Mouse (Mus musculus) urinary bladder, postnatal 14 days (tissue): ENCODE data around the gene Oprm1.

ENCODE experiments used
- DNase-seq: peaks from one replicate; pipeline ENCODE4 v3.0.0; 2021; ENCODE audit warnings: low spot score

The Oprm1 gene

GRCm38 (mm10) chr10:6895796-6896195 is 137.5 kb downstream of the Oprm1 start:
- no peak for DNase-seq

DNA sequence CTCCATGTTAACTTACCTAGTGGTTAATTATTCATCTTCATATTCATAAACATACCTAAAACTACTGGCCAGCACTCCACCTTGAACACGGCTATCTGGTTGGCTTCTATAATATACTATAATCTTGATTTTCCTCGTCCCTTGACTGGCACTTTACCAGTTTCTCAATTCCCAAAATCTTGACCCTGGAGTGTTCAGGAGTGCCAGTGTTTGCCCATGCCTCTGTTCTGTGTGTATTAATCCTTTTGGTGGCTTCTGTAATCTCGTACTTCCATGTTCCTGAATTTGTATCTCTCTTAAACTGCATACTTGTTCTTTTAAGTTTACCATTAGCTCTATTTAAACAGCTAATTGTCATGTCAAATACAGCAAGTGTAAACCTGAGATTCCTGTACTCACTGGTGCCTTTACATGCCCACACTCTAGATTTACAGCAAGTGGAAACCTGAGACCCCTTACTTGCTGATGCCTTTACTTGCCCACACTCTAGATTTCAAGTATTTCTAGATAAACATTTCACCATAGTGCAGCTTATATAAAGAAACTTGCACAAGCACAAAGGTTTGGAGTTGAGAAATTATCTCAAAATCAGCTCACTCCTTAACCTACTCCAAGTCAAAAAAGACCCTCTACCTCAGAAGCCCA is 138.5 kb downstream of the Oprm1 start:
- DNase-seq = no peak

GRCm38 (mm10) chr10:6900126-6900525 is 141.8 kb downstream of the Oprm1 start:
- no peak for DNase-seq

DNA sequence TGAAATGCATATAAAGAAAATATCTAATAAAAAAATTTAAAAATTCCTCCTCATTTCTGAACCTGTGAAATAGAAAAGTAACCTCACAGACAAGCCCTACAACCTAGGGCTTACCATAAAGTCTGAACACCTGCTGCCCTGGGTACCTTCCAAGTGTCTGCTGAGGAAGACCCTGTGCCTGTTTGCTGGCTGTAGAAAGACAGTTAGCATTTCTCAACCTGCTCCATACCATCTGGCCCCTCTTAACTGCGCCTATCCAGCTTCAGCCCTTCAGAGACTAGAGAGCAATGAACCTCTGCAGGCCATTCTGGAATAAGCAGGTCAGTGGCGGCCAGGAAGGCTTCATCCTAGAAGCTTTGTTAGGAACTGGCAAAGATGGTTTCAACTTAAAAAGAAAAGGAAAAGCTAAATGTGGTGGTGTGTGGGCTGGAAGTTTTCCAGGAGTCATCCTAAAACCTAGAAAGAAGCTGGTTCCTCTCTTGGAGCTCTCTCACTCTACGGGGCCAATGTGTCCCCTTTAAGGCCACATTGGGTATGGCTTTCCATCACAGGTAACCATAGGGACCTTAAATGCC is 143.6 kb downstream of the Oprm1 start:
- DNase-seq = no peak

GRCm38 (mm10) chr10:6909763-6910162 is 151.5 kb downstream of the Oprm1 start:
- no peak for DNase-seq

DNA sequence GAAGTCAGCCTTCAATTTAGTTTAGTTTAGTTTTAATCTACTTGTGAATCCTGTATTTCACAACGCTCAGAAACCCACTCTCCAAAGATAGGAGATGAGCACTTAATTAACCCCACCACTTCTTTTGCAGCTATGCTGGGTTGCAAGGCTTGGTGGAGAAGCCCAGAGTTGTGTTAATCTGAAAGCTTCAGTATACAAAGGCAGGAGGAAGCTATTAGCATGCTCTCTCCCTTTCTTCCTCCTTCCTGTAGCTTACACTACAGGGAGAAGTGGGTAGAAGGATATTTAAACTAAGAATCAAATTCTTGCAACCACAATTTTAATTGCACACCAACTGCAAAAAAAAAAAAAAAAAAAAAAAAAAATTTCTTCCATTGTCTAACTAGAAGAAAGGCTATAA is 157.7 kb downstream of the Oprm1 start:
- no peak for DNase-seq

- peak; percentile 16 for DNase-seq
Observed at GRCm38 (mm10) chr10:6916545-6917257, 158.4 kb downstream of the Oprm1 start.

DNA sequence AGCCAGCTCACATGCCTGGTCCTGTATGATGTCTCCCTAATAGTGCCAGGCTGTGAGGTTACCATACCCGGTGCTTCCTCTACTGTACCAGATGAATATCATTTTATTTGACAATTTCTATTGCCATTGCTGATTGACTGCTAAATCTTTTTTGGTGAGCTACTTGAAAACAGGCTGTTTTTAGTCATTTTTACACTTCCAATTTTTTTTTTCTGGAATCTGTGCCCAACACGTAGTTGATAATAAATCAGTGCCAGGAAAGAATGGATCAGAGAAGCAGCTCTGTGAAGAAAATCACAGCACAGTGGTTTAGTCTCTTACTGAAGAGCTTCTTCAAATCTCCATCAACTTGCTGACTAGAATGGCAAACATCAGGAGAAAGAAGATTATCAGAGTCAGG is 168.4 kb downstream of the Oprm1 start:
- DNase-seq = no peak

DNA sequence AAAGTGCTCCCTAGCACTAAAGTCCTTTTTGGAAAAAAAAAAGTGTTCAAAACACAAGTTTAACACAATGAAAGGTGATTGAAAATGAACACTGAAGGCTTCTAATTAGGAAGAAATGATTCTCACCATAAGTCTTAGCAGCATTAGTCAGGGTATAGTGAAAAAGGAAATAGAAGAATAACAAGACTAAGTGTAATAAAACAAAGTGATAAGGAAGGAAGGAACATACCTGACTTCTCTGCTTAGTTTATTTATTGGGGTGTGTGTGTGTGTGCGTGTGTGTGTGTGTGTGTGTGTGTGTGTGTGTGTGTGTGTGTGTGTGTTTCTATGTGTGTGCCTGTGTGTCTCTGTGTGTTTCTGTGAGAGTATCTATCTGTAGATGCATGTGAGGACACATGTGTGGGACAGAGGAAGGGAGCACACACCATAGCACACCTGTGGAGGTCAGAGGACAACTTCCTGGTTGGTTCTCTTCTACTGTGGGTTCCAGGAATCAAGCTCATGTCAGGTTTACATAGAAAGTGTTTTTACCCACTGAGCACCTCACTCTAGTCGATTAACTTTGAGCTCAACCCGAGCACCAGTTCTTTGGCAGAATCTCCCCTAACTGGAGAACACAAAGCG is 169.4 kb downstream of the Oprm1 start:
- no peak for DNase-seq

DNA sequence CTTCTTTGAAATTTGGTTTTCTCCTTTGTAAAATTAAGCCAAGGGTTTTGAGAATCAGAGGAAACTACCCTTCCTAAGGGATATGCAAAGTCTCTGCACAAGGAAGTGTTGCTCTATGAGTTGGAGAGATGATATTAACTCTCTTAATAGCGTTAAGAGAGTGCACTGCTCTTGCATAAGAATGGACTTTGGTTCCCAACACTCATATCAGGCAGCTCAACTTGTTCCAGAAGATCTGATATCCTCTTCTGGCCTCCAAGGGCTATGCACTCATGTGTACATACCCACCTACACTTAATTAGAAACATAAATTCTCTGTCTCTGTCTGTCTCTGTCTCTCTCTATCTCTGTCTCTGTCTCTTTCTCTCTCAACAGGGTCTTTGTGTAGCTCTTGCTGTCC is 170.6 kb downstream of the Oprm1 start:
- DNase-seq = no peak

DNA sequence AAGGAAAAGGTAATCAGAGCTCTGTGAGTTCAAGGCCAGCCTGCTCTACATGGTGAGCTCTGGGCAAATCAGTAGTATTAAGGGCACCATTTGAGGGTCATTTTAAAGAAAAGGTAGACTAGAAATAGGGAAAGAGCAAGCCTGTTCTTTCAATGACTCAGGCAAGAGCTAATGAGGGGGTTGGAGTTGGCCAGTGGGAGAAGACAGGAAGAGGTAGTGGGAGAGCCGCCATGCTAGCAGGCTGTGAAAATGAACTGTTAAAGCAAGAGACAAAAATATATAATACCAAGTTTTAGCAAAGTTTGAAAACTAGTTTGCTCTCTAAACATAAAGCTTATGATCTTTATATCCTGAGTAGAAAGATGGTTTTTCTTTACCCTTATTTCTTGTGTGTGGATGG is 172.1 kb downstream of the Oprm1 start:
- DNase-seq = no peak

GRCm38 (mm10) chr10:6930889-6931288 is 172.6 kb downstream of the Oprm1 start:
- no peak for DNase-seq

DNA sequence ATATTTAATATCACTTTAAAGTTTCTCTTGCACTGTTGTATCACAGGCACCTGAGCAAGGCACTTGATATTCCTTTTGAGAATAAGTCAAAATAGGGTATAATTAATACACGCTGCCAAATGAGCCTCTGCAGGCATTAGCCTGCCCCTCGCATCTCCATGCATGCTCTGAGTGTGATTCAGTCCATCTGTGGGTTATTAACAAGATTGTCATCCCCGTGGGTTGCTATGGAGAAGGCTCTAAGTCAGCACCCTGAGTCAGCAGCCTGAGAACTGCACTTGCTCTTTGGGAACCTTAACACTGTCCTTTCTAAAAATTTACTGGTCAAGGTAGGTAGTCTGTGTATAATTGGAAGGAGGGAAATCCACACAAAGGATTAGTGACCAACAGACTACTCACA is 176.5 kb downstream of the Oprm1 start:
- DNase-seq = no peak

GRCm38 (mm10) chr10:6936671-6937425 is 178.5 kb downstream of the Oprm1 start:
- DNase-seq = no peak

DNA sequence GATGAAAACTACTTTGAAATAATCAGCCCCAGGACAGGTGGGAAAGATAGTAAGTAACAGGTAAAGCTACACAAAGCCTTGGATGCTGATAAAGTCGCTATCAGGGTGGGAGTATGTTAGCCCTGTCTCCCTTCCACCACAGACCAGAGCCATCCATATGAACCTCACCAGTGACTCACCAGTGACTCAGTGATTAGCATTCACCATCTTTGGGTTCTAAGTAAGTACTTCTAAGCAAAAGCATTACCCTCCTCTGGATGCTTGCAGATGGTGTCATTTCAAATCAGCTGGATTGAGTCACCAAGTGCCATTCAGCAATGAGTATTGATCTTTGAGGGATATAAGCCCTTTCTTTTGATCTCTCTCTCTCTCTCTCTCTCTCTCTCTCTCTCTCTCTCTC is 194.8 kb downstream of the Oprm1 start:
- no peak for DNase-seq

- no peak for DNase-seq
Observed at GRCm38 (mm10) chr10:6954533-6954932, 196.2 kb downstream of the Oprm1 start.

DNA sequence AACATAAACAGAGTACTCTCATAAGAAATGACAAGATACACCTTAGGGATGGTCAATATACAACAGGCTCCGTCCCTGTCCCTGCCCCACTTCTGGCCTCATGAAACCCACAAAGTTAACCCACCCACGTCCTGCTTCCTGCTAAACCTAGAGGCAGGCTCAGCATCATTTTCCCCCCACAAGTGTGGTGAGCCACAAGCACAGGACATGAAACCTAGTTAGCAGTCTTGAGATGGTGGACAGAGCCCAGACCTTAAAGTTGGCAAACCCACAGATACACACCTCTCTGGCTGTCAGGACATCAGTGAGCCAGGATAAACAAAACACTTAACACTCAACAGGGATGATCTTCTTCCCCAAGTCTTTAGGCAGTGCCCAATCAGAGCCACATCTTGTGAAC is 198.1 kb downstream of the Oprm1 start:
- DNase-seq = no peak

DNA sequence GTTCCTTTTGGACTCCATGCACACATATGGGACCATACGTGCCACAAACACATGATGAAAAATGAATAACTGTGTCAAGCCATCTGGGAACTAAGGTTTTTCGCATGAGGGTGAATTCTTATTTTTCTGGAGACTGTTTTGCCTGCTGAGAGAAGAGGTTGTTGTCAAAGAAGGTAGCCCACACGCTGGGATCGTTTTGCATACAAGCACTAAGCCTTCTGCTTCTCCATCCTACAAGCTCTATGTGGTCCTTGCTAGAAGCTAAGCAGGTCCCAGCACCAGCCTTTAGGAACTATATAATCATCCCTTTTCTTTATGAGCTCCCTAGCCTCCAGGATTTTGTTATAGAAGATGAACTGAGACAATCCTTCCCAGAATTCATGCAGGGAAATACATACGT is 200.5 kb downstream of the Oprm1 start:
- no peak for DNase-seq

DNA sequence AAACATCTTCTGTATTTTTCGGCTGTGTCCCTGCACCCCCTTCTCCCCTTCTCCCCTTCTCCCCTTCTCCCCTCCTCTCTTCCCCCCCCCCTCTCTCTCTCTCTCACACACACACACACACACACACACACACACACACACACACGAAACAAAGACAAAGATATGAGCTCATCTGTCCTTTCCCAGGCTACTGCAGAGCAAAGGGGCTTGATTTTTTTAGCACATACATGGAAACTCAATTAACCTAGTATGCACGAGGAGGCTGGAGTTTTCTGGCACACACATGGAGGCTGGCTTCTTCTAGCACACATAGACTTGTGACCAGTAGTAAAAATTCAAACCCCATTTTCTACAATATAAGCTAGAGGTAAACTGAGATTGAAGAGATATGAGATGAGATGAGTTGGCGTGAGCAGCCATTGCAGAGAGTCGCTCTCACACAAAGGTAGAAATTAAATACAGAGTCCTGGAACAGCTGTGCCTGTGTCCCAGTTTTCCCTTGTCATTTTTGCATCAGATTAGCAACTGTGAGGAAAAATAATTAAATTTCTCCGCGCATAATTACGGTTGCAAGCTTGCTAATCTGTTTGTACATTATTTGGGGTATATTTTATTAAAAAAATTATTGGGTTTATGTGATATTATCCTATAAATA is 209.4 kb downstream of the Oprm1 start:
- no peak for DNase-seq

DNA sequence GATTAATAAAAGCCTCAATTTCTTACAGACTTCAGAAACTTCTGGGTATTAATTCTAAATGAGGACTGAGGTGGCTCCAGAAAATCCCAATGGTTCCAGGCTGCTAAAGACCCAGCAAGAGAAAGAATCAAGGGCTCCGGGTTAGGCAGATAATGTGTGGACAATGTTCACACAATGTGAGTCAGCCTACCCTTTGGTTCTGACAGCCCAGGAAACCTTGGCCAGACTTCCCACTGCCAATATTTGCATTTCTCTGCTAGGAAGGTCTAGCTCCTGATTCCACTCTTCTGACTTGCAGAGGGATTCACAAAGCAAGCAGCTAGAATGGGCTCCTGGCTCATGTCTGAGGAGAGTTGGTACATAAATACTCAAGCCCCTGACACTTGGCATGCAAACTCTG is 210.0 kb downstream of the Oprm1 start:
- no peak for DNase-seq

DNA sequence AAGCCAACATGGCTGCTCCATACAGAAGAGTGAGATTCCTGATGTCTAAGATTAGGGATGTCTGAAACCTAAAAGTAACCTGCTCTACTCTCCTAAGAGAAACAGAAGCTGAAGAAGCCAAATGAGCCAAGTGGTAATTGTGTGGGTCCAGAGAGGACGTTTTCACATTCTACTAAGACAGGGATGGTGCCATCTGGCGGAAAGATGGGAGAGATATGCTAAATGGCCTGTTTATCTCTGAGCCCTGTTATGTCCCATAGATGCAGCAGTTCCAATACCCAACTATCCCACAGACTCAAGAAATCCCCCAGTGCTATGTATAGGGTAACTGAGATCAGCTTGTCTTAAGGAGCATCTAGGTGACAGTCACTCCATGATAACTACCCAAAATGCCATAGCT is 219.5 kb downstream of the Oprm1 start:
- DNase-seq = no peak

- DNase-seq = no peak
Observed at GRCm38 (mm10) chr10:6978733-6979132, 220.4 kb downstream of the Oprm1 start.
